Mouse (Mus musculus) cerebellum, adult 2 months (tissue): ENCODE measurements around the gene Xylb.

Experiments used
- CTCF ChIP-seq: fragments of 200-500 bp; IDR thresholded peaks from 2 replicates; pipeline ENCODE4 v1.5.1; 2011; ENCODE audit warnings: low read depth, mild to moderate bottlenecking, control low read depth, low read length, moderate library complexity, borderline replicate concordance; ENCODE audit not compliant: insufficient read depth
- POLR2A ChIP-seq: fragments of 200-500 bp; IDR thresholded peaks from 2 replicates; pipeline ENCODE4 v1.6.1; 2011; ENCODE audit warnings: low read length, control low read depth, borderline replicate concordance; ENCODE audit not compliant: insufficient read depth

- TF ChIP-seq POLR2A, result no peak
- no peak for TF ChIP-seq CTCF
Observed at GRCm38 (mm10) chr9:119371251-119371650, 14.1 kb downstream of the Xylb start.
